Mouse (Mus musculus): ENCODE measurements at regions not wholly inside any gene's neighbourhood (a gene's known extent, or its start where the extent isn't known, plus 50 kb on each side); places are given as distances from the start of the nearest gene placed in this dataset.

GRCm38 (mm10) chr1:57489588-57489987 is 82.7 kb upstream of the Tyw5 start:
- 73% methylated on average over 6 of the region's 6 CpGs for WGBS (ENCODE audit: insufficient replicate concordance)
- ATAC-seq (no peak), DNase-seq (no peak)
- Histone ChIP-seq H3K4me3 (ENCODE audit: low read depth, low read length) (no peak overlapping the region), H3K27ac (ENCODE audit: low read depth) (no peak overlapping the region), H3K4me2 (ENCODE audit: low read depth, low read length) (no peak overlapping the region), H3K36me3 (replicated peaks; ENCODE audit: insufficient read depth, low read length) (no peaks in the 10 kb centered on the region), H3K9ac (replicated peaks) (no peak overlapping the region), H3K4me1 (ENCODE audit: insufficient read depth) (no peaks in the 10 kb centered on the region), H3K9me3 (ENCODE audit: low read length) (no peaks in the 10 kb centered on the region), H3K27me3 (ENCODE audit: insufficient read depth, low read length) (no peaks in the 10 kb centered on the region)
- no peak for TF ChIP-seq CTCF (IDR thresholded peaks at IDR 0.05; ENCODE audit: low read depth)
- TF ChIP-seq EP300 (IDR thresholded peaks at IDR 0.05; ENCODE audit: low read depth), result no peak

DNA sequence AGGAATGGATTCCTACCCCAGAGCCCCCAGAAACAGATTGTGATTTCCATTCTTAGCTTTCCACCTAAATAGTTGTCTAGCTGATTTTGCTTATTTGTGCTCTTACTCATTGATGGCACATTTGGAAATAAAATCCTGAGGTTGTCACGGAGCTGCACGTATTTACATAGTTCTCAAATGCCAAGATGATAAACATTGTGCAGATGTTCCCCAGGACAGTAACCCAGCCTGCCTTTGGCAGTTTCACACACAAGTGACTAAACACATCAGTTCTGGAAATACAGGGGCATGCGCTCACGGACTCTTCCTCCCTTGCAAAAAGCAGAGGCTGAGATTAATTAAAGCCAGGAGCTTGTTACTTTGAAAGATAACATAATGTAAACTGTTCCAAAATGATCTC is 83.1 kb upstream of the Tyw5 start:
- no peaks in the 10 kb centered on the region for H3K36me3 ChIP-seq (replicated peaks; ENCODE audit: insufficient read depth, low read length)
- no peak overlapping the region for H3K4me3 ChIP-seq (ENCODE audit: low read depth, low read length)
- H3K9ac ChIP-seq (replicated peaks), result no peak overlapping the region
- no peak overlapping the region for H3K27ac ChIP-seq (ENCODE audit: low read depth)
- ATAC-seq (no peak), DNase-seq (no peak)
- no peak overlapping the region for H3K4me2 ChIP-seq (ENCODE audit: low read depth, low read length)
- WGBS (ENCODE audit: insufficient replicate concordance), result 79% methylated on average over 4 of the region's 4 CpGs
- H3K4me1 ChIP-seq (ENCODE audit: insufficient read depth), result no peaks in the 10 kb centered on the region
- H3K9me3 ChIP-seq (ENCODE audit: low read length), result no peaks in the 10 kb centered on the region
- no peak for TF ChIP-seq CTCF (IDR thresholded peaks at IDR 0.05; ENCODE audit: low read depth)
- no peak for TF ChIP-seq EP300 (IDR thresholded peaks at IDR 0.05; ENCODE audit: low read depth)
- H3K27me3 ChIP-seq (ENCODE audit: insufficient read depth, low read length), result no peaks in the 10 kb centered on the region

DNA sequence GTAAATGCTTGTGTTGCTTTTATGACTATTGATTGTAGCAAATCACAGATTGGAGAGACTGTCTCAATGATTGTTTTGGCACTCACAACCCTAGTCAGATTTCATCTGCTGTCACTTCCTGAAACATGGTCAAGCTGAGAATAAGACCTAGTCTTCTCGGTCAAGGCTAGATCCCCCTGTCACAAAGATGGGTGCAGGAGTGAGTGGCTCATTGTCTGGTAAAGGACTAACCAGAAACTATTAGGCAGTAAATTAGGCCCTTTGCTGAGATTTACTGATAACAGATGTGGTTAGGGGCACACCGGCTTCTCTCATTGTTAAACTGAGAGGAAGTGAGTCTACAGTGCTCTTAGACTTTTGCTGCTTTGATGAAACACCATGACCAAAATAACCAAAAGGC is 85.8 kb upstream of the Tyw5 start:
- Histone ChIP-seq H3K4me3 (ENCODE audit: low read depth, low read length) (no peak overlapping the region), H3K36me3 (replicated peaks; ENCODE audit: insufficient read depth, low read length) (no peaks in the 10 kb centered on the region), H3K27me3 (ENCODE audit: insufficient read depth, low read length) (no peaks in the 10 kb centered on the region), H3K9ac (replicated peaks) (no peak overlapping the region), H3K4me2 (ENCODE audit: low read depth, low read length) (no peak overlapping the region), H3K9me3 (ENCODE audit: low read length) (no peaks in the 10 kb centered on the region), H3K4me1 (ENCODE audit: insufficient read depth) (no peaks in the 10 kb centered on the region), H3K27ac (ENCODE audit: low read depth) (no peak overlapping the region)
- 33% methylated on average over 2 of the region's 2 CpGs for WGBS (ENCODE audit: insufficient replicate concordance)
- TF ChIP-seq EP300 (IDR thresholded peaks at IDR 0.05; ENCODE audit: low read depth), result no peak
- no peak for TF ChIP-seq CTCF (IDR thresholded peaks at IDR 0.05; ENCODE audit: low read depth)
- DNase-seq (no peak), ATAC-seq (no peak)

DNA sequence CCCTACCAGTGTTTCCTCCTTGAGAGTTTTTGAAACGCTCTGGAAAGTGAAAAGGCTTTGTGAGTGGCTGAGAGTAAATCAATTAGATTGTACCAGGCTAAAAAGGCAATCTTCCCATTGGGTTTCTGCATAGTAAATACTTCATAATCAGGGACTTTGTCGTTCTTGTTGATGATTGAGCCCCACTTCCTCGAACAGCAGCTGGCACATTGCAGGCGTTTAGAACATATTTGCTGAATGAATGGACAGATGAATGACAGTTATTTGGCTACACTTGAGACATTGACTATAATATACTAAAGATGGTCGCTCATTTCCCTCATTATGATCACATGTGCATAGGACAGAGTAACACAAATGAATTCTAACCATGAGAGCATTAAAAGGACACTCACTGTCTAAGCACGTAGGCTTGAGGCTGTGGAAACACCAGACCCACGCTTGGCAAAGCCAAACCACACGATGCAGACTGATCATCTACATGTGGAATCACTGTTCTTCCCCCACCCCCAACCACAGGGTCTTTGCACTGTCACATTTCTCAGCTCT is 90.7 kb upstream of the Tyw5 start:
- no peak overlapping the region for H3K27ac ChIP-seq (ENCODE audit: low read depth)
- DNase-seq (no peak), ATAC-seq (no peak)
- H3K4me2 ChIP-seq (ENCODE audit: low read depth, low read length), result no peak overlapping the region
- H3K27me3 ChIP-seq (ENCODE audit: insufficient read depth, low read length), result no peaks in the 10 kb centered on the region
- TF ChIP-seq CTCF (IDR thresholded peaks at IDR 0.05; ENCODE audit: low read depth) (no peak), EP300 (IDR thresholded peaks at IDR 0.05; ENCODE audit: low read depth) (no peak)
- no peak overlapping the region for H3K4me3 ChIP-seq (ENCODE audit: low read depth, low read length)
- H3K9me3 ChIP-seq (ENCODE audit: low read length), result no peaks in the 10 kb centered on the region
- H3K9ac ChIP-seq (replicated peaks), result no peak overlapping the region
- no peaks in the 10 kb centered on the region for H3K4me1 ChIP-seq (ENCODE audit: insufficient read depth)
- H3K36me3 ChIP-seq (replicated peaks; ENCODE audit: insufficient read depth, low read length), result no peaks in the 10 kb centered on the region
- WGBS (ENCODE audit: insufficient replicate concordance), result 61% methylated on average over 8 of the region's 8 CpGs

GRCm38 (mm10) chr1:57510359-57511120 is 103.6 kb upstream of the Tyw5 start:
- no peak overlapping the region for H3K27ac ChIP-seq (ENCODE audit: low read depth)
- DNase-seq, result no peak
- no peaks in the 10 kb centered on the region for H3K36me3 ChIP-seq (replicated peaks; ENCODE audit: insufficient read depth, low read length)
- TF ChIP-seq CTCF (IDR thresholded peaks at IDR 0.05; ENCODE audit: low read depth) (no peak), EP300 (IDR thresholded peaks at IDR 0.05; ENCODE audit: low read depth) (no peak)
- ATAC-seq, result no peak
- 58% methylated on average over 8 of the region's 9 CpGs for WGBS (ENCODE audit: insufficient replicate concordance)
- no peaks in the 10 kb centered on the region for H3K27me3 ChIP-seq (ENCODE audit: insufficient read depth, low read length)
- H3K4me3 ChIP-seq (ENCODE audit: low read depth, low read length), result no peak overlapping the region
- no peaks in the 10 kb centered on the region for H3K4me1 ChIP-seq (ENCODE audit: insufficient read depth)
- no peak overlapping the region for H3K4me2 ChIP-seq (ENCODE audit: low read depth, low read length)
- no peaks in the 10 kb centered on the region for H3K9me3 ChIP-seq (ENCODE audit: low read length)
- no peak overlapping the region for H3K9ac ChIP-seq (replicated peaks)

DNA sequence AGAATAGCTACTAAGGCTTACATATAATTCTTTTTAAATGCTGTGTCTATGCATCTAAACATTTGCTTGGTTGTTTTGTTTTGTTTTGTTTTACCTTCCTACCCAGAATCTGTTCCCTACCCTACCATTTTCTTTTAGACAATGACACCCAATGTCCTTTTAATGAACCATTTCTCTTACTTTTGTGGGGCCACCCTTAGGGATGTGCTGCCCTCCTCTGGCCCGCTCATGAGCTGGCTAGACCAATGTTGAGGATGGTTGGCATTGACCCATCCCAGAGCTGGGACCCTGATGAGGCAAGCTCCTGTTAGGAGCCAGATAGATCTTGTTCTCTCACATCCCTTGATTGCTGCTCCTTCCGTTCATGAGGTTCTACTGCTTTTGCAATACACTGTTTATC is 105.0 kb upstream of the Tyw5 start:
- TF ChIP-seq EP300 (IDR thresholded peaks at IDR 0.05; ENCODE audit: low read depth) (no peak), CTCF (IDR thresholded peaks at IDR 0.05; ENCODE audit: low read depth) (no peak)
- WGBS (ENCODE audit: insufficient replicate concordance), result 75% methylated on average over 2 of the region's 2 CpGs
- no peak overlapping the region for H3K4me3 ChIP-seq (ENCODE audit: low read depth, low read length)
- H3K27me3 ChIP-seq (ENCODE audit: insufficient read depth, low read length), result no peaks in the 10 kb centered on the region
- H3K9me3 ChIP-seq (ENCODE audit: low read length), result no peaks in the 10 kb centered on the region
- H3K4me1 ChIP-seq (ENCODE audit: insufficient read depth), result no peaks in the 10 kb centered on the region
- no peak overlapping the region for H3K4me2 ChIP-seq (ENCODE audit: low read depth, low read length)
- no peaks in the 10 kb centered on the region for H3K36me3 ChIP-seq (replicated peaks; ENCODE audit: insufficient read depth, low read length)
- no peak overlapping the region for H3K27ac ChIP-seq (ENCODE audit: low read depth)
- H3K9ac ChIP-seq (replicated peaks), result no peak overlapping the region
- DNase-seq (no peak), ATAC-seq (no peak)
